Mouse (Mus musculus) heart, embryonic 11.5 days (tissue): Measurements from ENCODE around the gene Dclk1. TPM values are rescaled to one million over a fixed set of nuclear protein-coding genes. Genes with fewer than 3 reads are reported as not detected.

ENCODE experiments used
- ATAC-seq: fragments of 200-750 bp; cut with Nextera tagmentation; replicated peaks from 2 replicates; pipeline ENCODE4 v1.8.0; 2017; ENCODE audit warnings: moderate library complexity; ENCODE audit not compliant: insufficient number of reproducible peaks, low FRiP score, low TSS enrichment
- H3K27ac ChIP-seq: fragments of 300-500 bp; sonication (generic); 2 replicates; pipeline ENCODE4 v1.5.1; 2014; ENCODE audit warnings: mild to moderate bottlenecking, low read depth, low read length
- H3K27me3 ChIP-seq: fragments of 300-500 bp; sonication (generic); 2 replicates; pipeline ENCODE4 v1.6.1; 2014; ENCODE audit warnings: mild to moderate bottlenecking, low read length, mixed read lengths; ENCODE audit not compliant: control insufficient read depth, insufficient read depth
- H3K36me3 ChIP-seq: fragments of 300-500 bp; sonication (generic); 2 replicates; pipeline ENCODE4 v1.6.1; 2014; ENCODE audit warnings: mild to moderate bottlenecking, low read length, moderate library complexity, mixed read lengths; ENCODE audit not compliant: control insufficient read depth, insufficient read depth
- H3K4me1 ChIP-seq: fragments of 300-500 bp; sonication (generic); 2 replicates; pipeline ENCODE4 v1.6.1; 2014; ENCODE audit warnings: low read length; ENCODE audit not compliant: control insufficient read depth, insufficient read depth
- H3K4me2 ChIP-seq: fragments of 300-500 bp; sonication (generic); 2 replicates; pipeline ENCODE4 v1.6.1; 2014; ENCODE audit warnings: mild to moderate bottlenecking, moderate library complexity
- H3K4me3 ChIP-seq: fragments of 300-500 bp; sonication (generic); 2 replicates; pipeline ENCODE4 v1.5.1; 2014; ENCODE audit warnings: low read depth, low read length
- H3K9ac ChIP-seq: fragments of 300-500 bp; sonication (generic); 2 replicates; pipeline ENCODE4 v1.6.1; 2014; ENCODE audit warnings: mild to moderate bottlenecking, low read depth, low read length, moderate library complexity
- H3K9me3 ChIP-seq: fragments of 300-500 bp; sonication (generic); replicated peaks from 2 replicates; pipeline ENCODE4 v1.6.1; 2016; ENCODE audit warnings: low read length; ENCODE audit not compliant: control insufficient read depth
- WGBS: fragments of 180-500 bp; shearing (Covaris S2); extraction: QIAGEN DNeasy Blood & Tissue Kit; methylation state at CpG from one replicate; pipeline ENCODE4 v1.1.7; 2014; ENCODE audit not compliant: insufficient replicate concordance; 5-methylcytosine and 5-hydroxymethylcytosine counted together
- polyA plus RNA-seq: library from polyadenylated mRNA; unstranded; fragments of >200 nt; fragmentation: Nextera tagmentation; extraction: Ambion mirVana; gene quantifications from 2 replicates; pipeline ENCODE4 v1.2.1, GENCODE M21; 2014

The Dclk1 gene
- polyA plus RNA-seq, 1 experiment from 2014 or later, result 4.7 TPM

- Histone ChIP-seq H3K4me3 (no peak overlapping the region), H3K9ac (no peak overlapping the region), H3K4me2 (no peak overlapping the region), H3K27ac (no peak overlapping the region), H3K4me1 (no peaks in the 10 kb centered on the region), H3K27me3 (no peaks in the 10 kb centered on the region), H3K9me3 (no peaks in the 10 kb centered on the region), H3K36me3 (no peaks in the 10 kb centered on the region)
- 48% methylated on average over 1 of the region's 1 CpGs for WGBS
- no peak for ATAC-seq
These were observed 81.9 kb downstream of the Dclk1 start for GRCm38 (mm10) chr3:55324029-55324428.

- no peaks in the 10 kb centered on the region for H3K27me3 ChIP-seq
- 79% methylated on average over 4 of the region's 4 CpGs for WGBS
- no peak for ATAC-seq
- H3K27ac ChIP-seq, result no peak overlapping the region
- no peaks in the 10 kb centered on the region for H3K36me3 ChIP-seq
- no peaks in the 10 kb centered on the region for H3K4me1 ChIP-seq
- H3K9me3 ChIP-seq, result no peaks in the 10 kb centered on the region
- H3K4me3 ChIP-seq, result no peak overlapping the region
- no peak overlapping the region for H3K4me2 ChIP-seq
- H3K9ac ChIP-seq, result no peak overlapping the region
These were observed 88.3 kb downstream of the Dclk1 start for GRCm38 (mm10) chr3:55330496-55330895.

- Histone ChIP-seq H3K27me3 (no peaks in the 10 kb centered on the region), H3K4me2 (no peak overlapping the region), H3K4me1 (no peaks in the 10 kb centered on the region), H3K4me3 (no peak overlapping the region), H3K9me3 (no peaks in the 10 kb centered on the region), H3K36me3 (no peaks in the 10 kb centered on the region), H3K9ac (no peak overlapping the region), H3K27ac (no peak overlapping the region)
- ATAC-seq, result no peak
These were observed 89.5 kb downstream of the Dclk1 start for GRCm38 (mm10) chr3:55331694-55332093.

GRCm38 (mm10) chr3:55333511-55333910 lies 91.3 kb downstream of the Dclk1 start:
- ATAC-seq, result no peak
- 73% methylated on average over 3 of the region's 3 CpGs for whole genome bisulfite sequencing
- H3K27ac ChIP-seq, result no peak overlapping the region

GRCm38 (mm10) chr3:55336895-55337294 lies 94.7 kb downstream of the Dclk1 start:
- WGBS, result 86% methylated on average over 11 of the region's 11 CpGs
- no peak for ATAC-seq
- no peak overlapping the region for H3K27ac ChIP-seq
- H3K9ac ChIP-seq, result no peak overlapping the region
- no peaks in the 10 kb centered on the region for H3K9me3 ChIP-seq
- H3K4me2 ChIP-seq, result no peak overlapping the region
- no peaks in the 10 kb centered on the region for H3K36me3 ChIP-seq
- no peaks in the 10 kb centered on the region for H3K27me3 ChIP-seq
- no peaks in the 10 kb centered on the region for H3K4me1 ChIP-seq
- no peak overlapping the region for H3K4me3 ChIP-seq

More at GRCm38 (mm10) chr3:55333511-55333910, 91.3 kb downstream of the Dclk1 start:
- H3K4me1 ChIP-seq, result no peaks in the 10 kb centered on the region
- no peaks in the 10 kb centered on the region for H3K27me3 ChIP-seq
- H3K4me2 ChIP-seq, result no peak overlapping the region
- no peaks in the 10 kb centered on the region for H3K9me3 ChIP-seq
- H3K9ac ChIP-seq, result no peak overlapping the region
- H3K4me3 ChIP-seq, result no peak overlapping the region
- H3K36me3 ChIP-seq, result no peaks in the 10 kb centered on the region

- H3K36me3 ChIP-seq, result no peaks in the 10 kb centered on the region
- no peak overlapping the region for H3K9ac ChIP-seq
- ATAC-seq, result no peak
- H3K4me1 ChIP-seq, result no peaks in the 10 kb centered on the region
- H3K4me3 ChIP-seq, result no peak overlapping the region
- no peak overlapping the region for H3K27ac ChIP-seq
- 64% methylated on average over 7 of the region's 7 CpGs for WGBS
- no peak overlapping the region for H3K4me2 ChIP-seq
- no peaks in the 10 kb centered on the region for H3K9me3 ChIP-seq
- H3K27me3 ChIP-seq, result no peaks in the 10 kb centered on the region
These were observed 95.5 kb downstream of the Dclk1 start for GRCm38 (mm10) chr3:55337671-55338070.

GRCm38 (mm10) chr3:55342445-55342844 lies 100.3 kb downstream of the Dclk1 start:
- no peak overlapping the region for H3K9ac ChIP-seq
- H3K4me2 ChIP-seq, result no peak overlapping the region
- H3K4me3 ChIP-seq, result no peak overlapping the region
- H3K36me3 ChIP-seq, result no peaks in the 10 kb centered on the region
- 69% methylated on average over 4 of the region's 4 CpGs for WGBS
- H3K27ac ChIP-seq, result no peak overlapping the region
- no peak for ATAC-seq
- H3K27me3 ChIP-seq, result no peaks in the 10 kb centered on the region
- no peaks in the 10 kb centered on the region for H3K4me1 ChIP-seq
- no peaks in the 10 kb centered on the region for H3K9me3 ChIP-seq

GRCm38 (mm10) chr3:55347371-55348025 lies 105.3 kb downstream of the Dclk1 start:
- H3K4me2 ChIP-seq, result peak overlapping the region; percentile 16; the same call in 1 of the 2 replicates
- H3K9ac ChIP-seq, result no peak overlapping the region
- no peaks in the 10 kb centered on the region for H3K36me3 ChIP-seq
- no peak overlapping the region for H3K4me3 ChIP-seq
- 42% methylated on average over 16 of the region's 16 CpGs for WGBS
- no peak for ATAC-seq
- no peaks in the 10 kb centered on the region for H3K9me3 ChIP-seq
- no peaks in the 10 kb centered on the region for H3K4me1 ChIP-seq
- H3K27ac ChIP-seq, result no peak overlapping the region
- H3K27me3 ChIP-seq, result no peaks in the 10 kb centered on the region

GRCm38 (mm10) chr3:55348026-55348390 lies 105.8 kb downstream of the Dclk1 start:
- H3K27ac ChIP-seq, result no peak overlapping the region
- no peak overlapping the region for H3K9ac ChIP-seq
- no peaks in the 10 kb centered on the region for H3K4me1 ChIP-seq
- H3K4me2 ChIP-seq, result no peak overlapping the region
- H3K9me3 ChIP-seq, result no peaks in the 10 kb centered on the region
- no peak for ATAC-seq
- WGBS, result 83% methylated on average over 5 of the region's 5 CpGs
- no peaks in the 10 kb centered on the region for H3K27me3 ChIP-seq
- H3K4me3 ChIP-seq, result no peak overlapping the region
- H3K36me3 ChIP-seq, result no peaks in the 10 kb centered on the region
